Mouse (Mus musculus) stomach, postnatal 0 days (tissue): Measurements from ENCODE around the gene Rnf217. TPM values are rescaled to one million over a fixed set of nuclear protein-coding genes. Genes with fewer than 3 reads are reported as not detected.

Experiments
- ATAC-seq: fragments of 200-750 bp; cut with Nextera tagmentation; 2 replicates; pipeline ENCODE4 v1.8.0; 2017; ENCODE audit not compliant: low FRiP score, low TSS enrichment
- DNase-seq: peaks from one replicate; pipeline ENCODE4 v3.0.0-alpha.2; 2016; ENCODE audit warnings: low spot score
- H3K27ac ChIP-seq: fragments of 300-500 bp; sonication (generic); replicated peaks from 2 replicates; pipeline ENCODE4 v1.5.1; 2014; ENCODE audit warnings: mild to moderate bottlenecking, control low read depth
- H3K27me3 ChIP-seq: fragments of 300-500 bp; sonication (generic); 2 replicates; pipeline ENCODE4 v1.6.1; 2014; ENCODE audit warnings: low read length; ENCODE audit not compliant: control insufficient read depth, insufficient read depth
- H3K36me3 ChIP-seq: fragments of 300-500 bp; sonication (generic); 2 replicates; pipeline ENCODE4 v1.6.1; 2014; ENCODE audit warnings: low read length, mixed read lengths; ENCODE audit not compliant: control insufficient read depth, insufficient read depth
- H3K4me1 ChIP-seq: fragments of 300-500 bp; sonication (generic); replicated peaks from 2 replicates; pipeline ENCODE4 v1.6.1; 2014; ENCODE audit warnings: antibody characterized with exemption; ENCODE audit not compliant: control insufficient read depth, insufficient read depth
- H3K4me2 ChIP-seq: fragments of 300-500 bp; sonication (generic); replicated peaks from 2 replicates; pipeline ENCODE4 v1.6.1; 2014; ENCODE audit warnings: low read depth, mild to moderate bottlenecking, control low read depth, moderate library complexity
- H3K4me3 ChIP-seq: fragments of 300-500 bp; sonication (generic); 2 replicates; pipeline ENCODE4 v1.5.1; 2014; ENCODE audit warnings: low read depth, low read length, control low read depth
- H3K9ac ChIP-seq: fragments of 300-500 bp; sonication (generic); 2 replicates; pipeline ENCODE4 v1.6.1; 2014; ENCODE audit warnings: mild to moderate bottlenecking, low read length, control low read depth, mixed read lengths
- H3K9me3 ChIP-seq: fragments of 300-500 bp; sonication (generic); 2 replicates; pipeline ENCODE4 v1.6.1; 2016; ENCODE audit warnings: low read length; ENCODE audit not compliant: control insufficient read depth
- CTCF ChIP-seq: IDR thresholded peaks from 2 replicates; pipeline ENCODE4 v1.5.1; 2016; ENCODE audit warnings: antibody characterized with exemption, low read depth, mild to moderate bottlenecking, moderate library complexity
- EP300 ChIP-seq: optimal IDR thresholded peaks from 2 replicates; pipeline ENCODE3; 2016; ENCODE audit warnings: antibody characterized with exemption
- WGBS: fragments of 180-500 bp; shearing (Covaris S2); extraction: QIAGEN DNeasy Blood & Tissue Kit; methylation state at CpG from one replicate; pipeline ENCODE4 v1.1.7; 2014; 5-methylcytosine and 5-hydroxymethylcytosine counted together
- polyA plus RNA-seq: library from polyadenylated mRNA; unstranded; fragments of >200 nt; fragmentation: Nextera tagmentation; extraction: Ambion mirVana; gene quantifications from 2 replicates; pipeline ENCODE4 v1.2.1, GENCODE M21; 2015

The Rnf217 gene
- polyA plus RNA-seq, 1 experiment from 2014 or later: 1.1 TPM

DNA sequence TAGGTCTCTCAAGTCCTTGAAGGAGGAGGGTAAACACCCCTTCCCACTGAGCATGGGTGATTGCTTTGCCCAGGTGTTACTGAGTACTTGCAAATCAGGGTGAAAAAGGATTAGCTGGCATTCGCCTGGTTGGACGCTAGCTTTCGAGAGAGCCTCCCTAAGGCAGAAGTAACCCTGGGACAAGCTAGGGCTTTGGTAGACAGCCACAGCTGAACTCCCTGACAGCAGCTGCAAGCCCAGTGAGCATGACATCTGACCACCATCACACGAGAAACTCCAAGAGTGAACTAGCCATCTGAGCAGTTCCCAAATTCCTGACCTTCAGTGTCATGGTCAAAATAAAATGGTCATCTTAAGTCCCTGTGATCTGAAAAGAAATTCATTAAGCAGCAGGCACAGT is 12.2 kb downstream of the Rnf217 start:
- Histone ChIP-seq H3K4me2 (no peak overlapping the region), H3K4me3 (no peak overlapping the region), H3K36me3 (no peaks in the 10 kb centered on the region), H3K27ac (no peak overlapping the region), H3K4me1 (peaks cover 11% of the 10 kb centered on the region; the same call in 1 of the 2 replicates), H3K9me3 (no peaks in the 10 kb centered on the region), H3K27me3 (no peaks in the 10 kb centered on the region), H3K9ac (no peak overlapping the region)
- ATAC-seq (no peak), DNase-seq (no peak)
- 71% methylated on average over 4 of the region's 4 CpGs for WGBS
- TF ChIP-seq EP300: no peak
- TF ChIP-seq CTCF: no peak

DNA sequence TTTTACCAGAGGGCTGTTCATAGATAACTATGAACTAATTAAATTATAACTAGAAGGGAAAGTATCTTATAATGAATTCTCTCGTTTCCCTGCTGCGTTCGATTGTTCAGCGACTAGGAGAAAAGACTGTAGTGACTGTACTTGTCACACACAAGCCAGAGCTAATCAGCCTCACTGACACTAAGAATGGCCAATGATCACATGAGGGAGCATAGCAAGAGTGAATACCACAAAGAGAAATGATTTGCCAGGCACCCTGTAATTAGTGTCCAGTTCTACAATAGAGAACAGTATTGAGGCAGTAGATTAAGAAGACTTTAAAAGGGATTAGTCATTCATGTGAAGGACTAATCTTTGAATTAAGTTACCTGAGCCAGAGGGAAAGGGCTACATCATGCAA is 13.7 kb downstream of the Rnf217 start:
- Histone ChIP-seq H3K4me2 (no peak overlapping the region), H3K27me3 (no peaks in the 10 kb centered on the region), H3K9ac (no peak overlapping the region), H3K9me3 (no peaks in the 10 kb centered on the region), H3K27ac (no peak overlapping the region), H3K36me3 (no peaks in the 10 kb centered on the region), H3K4me1 (peaks cover 11% of the 10 kb centered on the region; the same call in 1 of the 2 replicates), H3K4me3 (no peak overlapping the region)
- no peak for ATAC-seq
- no peak for DNase-seq
- TF ChIP-seq EP300 (no peak), CTCF (no peak)
- WGBS: 91% methylated on average over 4 of the region's 4 CpGs

DNA sequence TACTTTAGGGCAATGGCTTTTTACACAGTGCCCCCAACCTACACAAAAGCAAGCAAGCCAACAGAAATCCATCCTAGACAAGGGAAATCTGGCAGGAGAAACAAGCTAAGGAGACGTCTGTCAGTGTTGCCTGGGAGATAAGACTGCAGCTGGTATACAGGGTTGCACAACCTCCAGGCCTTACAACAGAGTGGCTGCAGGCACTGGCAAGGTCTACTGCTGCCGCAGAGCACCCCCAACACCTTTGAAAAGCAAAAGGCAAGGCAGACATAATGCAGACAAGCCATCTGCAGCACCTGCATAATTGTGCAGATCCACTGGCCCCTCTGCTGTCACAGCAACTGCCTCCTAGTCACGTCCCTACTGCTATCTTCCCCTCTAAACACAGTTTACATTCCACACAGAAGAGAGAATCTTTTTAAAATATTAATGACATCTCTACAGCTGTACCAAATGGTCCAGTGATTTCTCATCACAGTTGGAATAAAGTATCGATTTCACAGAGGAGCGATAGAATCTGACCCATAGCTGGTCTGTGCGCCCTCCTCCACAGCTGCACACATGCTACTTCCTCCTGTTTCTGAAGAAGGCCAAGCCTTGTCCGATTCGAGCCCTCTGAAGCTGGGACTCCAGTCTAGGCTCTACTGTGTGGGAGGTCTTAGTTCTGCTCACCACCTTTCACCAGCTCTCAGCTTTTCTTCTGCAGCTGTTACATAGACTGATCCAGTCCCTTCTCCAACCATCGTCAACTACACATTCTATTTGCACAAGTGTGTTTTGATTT is 16.1 kb downstream of the Rnf217 start:
- ATAC-seq: peak; percentile 80
- Histone ChIP-seq H3K36me3 (no peaks in the 10 kb centered on the region), H3K4me3 (no peak overlapping the region), H3K9me3 (no peaks in the 10 kb centered on the region), H3K27me3 (no peaks in the 10 kb centered on the region), H3K4me1 (peaks cover 11% of the 10 kb centered on the region; the same call in 1 of the 2 replicates), H3K9ac (no peak overlapping the region), H3K27ac (peak overlapping the region; percentile 69), H3K4me2 (no peak overlapping the region)
- TF ChIP-seq CTCF: no peak
- TF ChIP-seq EP300: no peak
- peak; percentile 50 for DNase-seq
- 27% methylated on average over 9 of the region's 9 CpGs for WGBS

DNA sequence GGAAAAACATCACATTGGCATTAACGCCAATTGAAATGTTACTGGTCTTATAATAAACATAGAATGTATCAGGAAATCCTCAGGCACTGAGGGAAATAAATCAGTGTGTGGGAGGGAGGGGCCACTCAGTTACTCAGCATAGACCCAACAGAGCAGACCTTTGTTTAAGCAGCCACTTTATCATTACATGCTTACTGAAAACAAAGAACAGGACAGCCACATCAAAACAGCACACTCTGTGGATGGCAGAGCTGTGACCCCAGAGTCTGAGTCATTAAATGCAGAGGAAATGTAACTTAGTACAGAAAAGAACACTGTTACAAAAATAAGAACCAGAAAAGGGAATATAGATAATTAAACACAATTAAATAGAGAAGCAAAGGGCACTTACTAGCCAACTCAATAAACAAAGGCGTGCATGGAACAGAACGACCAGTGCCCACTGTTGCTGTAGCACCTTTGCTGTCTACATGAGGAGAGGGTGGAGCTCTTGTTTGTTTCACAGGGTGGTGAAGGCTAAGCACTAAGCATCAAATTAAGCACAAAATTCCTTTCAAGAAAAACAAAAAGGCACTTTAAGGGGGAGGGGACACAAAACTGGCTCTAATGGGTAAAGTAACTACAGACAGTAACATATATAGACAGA is 16.8 kb downstream of the Rnf217 start:
- TF ChIP-seq EP300: no peak
- no peak for TF ChIP-seq CTCF
- H3K36me3 ChIP-seq: no peaks in the 10 kb centered on the region
- peaks cover 11% of the 10 kb centered on the region; the same call in 1 of the 2 replicates for H3K4me1 ChIP-seq
- DNase-seq: no peak
- no peaks in the 10 kb centered on the region for H3K27me3 ChIP-seq
- H3K4me3 ChIP-seq: no peak overlapping the region
- 26% methylated on average over 3 of the region's 3 CpGs for WGBS
- ATAC-seq: peak; percentile 91
- H3K9me3 ChIP-seq: no peaks in the 10 kb centered on the region
- no peak overlapping the region for H3K4me2 ChIP-seq
- no peak overlapping the region for H3K9ac ChIP-seq
- peak overlapping the region; percentile 36; the same call in 1 of the 2 replicates for H3K27ac ChIP-seq

DNA sequence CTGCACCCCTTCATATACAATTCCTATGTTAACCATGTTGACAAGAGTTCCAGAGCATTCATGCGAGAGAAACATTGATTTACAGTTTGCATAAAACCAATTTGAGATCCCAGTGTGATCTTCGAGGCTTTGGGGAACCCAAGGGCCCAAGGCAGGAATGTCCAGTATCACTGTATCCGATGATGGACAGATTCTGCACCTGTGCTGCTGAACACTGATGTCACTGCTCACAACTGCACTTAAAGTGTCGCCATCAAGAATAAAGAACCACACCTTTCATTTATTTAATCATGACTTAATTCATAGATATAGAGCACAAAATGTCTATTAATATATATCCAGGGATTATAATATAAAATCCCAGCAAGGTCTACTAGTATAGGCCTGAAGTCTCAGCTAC is 28.3 kb downstream of the Rnf217 start:
- WGBS: 88% methylated on average over 4 of the region's 4 CpGs
- no peaks in the 10 kb centered on the region for H3K27me3 ChIP-seq
- TF ChIP-seq CTCF (no peak), EP300 (no peak)
- no peak overlapping the region for H3K27ac ChIP-seq
- no peaks in the 10 kb centered on the region for H3K4me1 ChIP-seq
- ATAC-seq (no peak), DNase-seq (no peak)
- no peaks in the 10 kb centered on the region for H3K36me3 ChIP-seq
- no peak overlapping the region for H3K4me3 ChIP-seq
- no peak overlapping the region for H3K4me2 ChIP-seq
- no peak overlapping the region for H3K9ac ChIP-seq
- no peaks in the 10 kb centered on the region for H3K9me3 ChIP-seq

DNA sequence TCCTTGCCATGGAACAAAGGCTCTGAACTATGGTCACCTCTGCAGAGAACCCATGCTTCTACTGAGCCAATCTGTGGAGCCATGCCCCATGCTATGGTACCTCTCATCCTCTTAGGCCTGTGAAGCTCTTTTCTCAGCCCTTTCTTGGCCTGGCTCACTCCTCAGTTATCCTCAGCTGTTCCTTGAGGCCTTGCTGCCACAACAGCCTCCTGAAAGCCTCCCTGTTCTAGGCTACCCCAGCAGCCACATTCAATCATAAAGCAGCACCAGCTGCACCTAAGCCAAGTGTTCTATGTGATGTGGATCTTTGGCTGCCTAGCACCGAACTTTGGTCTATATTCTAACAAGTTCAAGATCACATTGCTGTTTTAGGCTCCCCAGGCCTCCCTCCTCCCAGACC is 28.9 kb downstream of the Rnf217 start:
- ATAC-seq: no peak
- H3K27ac ChIP-seq: no peak overlapping the region
- TF ChIP-seq EP300 (no peak), CTCF (no peak)
- no peaks in the 10 kb centered on the region for H3K27me3 ChIP-seq
- no peak overlapping the region for H3K9ac ChIP-seq
- no peaks in the 10 kb centered on the region for H3K9me3 ChIP-seq
- no peak overlapping the region for H3K4me3 ChIP-seq
- H3K4me1 ChIP-seq: no peaks in the 10 kb centered on the region
- no peak overlapping the region for H3K4me2 ChIP-seq
- no peak for DNase-seq
- no peaks in the 10 kb centered on the region for H3K36me3 ChIP-seq
- WGBS: 76% methylated on average over 1 of the region's 1 CpGs
